ENCODE assay signal across 14 mouse cellular contexts in genomic region chr4:116796442-116797110, GRCm38 (mm10). TPM values are rescaled to one million over a fixed set of nuclear protein-coding genes. Genes with fewer than 3 reads are reported as not detected.
DNase-seq lines count a peak whose midpoint lies in the region; ATAC-seq lines count a peak whose summit lies in the region.
"Had no signal": no experiment of that assay in that cellular context is flagged by ENCODE, and none has a peak within 500 bp of the region (broad histone marks: within the 10 kb centered on the region; RNA-seq: fewer than 3 reads in every experiment).

No protein-coding gene starts in this region.

- intact Hi-C loops in gastrocnemius, postnatal 36 days (cut with DNase I): no loop called here

- peak overlapping the region; percentile 42; the same call in 1 of the 2 replicates for H3K27ac ChIP-seq in heart, embryonic 12.5 days (ENCODE audit: poor library complexity, severe bottlenecking)
- H3K27ac ChIP-seq: embryonic facial prominence, embryonic 15.5 days; hindbrain, embryonic 12.5 days; layer of hippocampus, adult 2 months had no signal

- peak; percentile 61; the same call in 1 of the 2 replicates for ATAC-seq in heart, embryonic 12.5 days (ENCODE audit: insufficient number of reproducible peaks, low FRiP score)

- DNase-seq in gastrocnemius, adult 18-20 months (ENCODE audit: low spot score): peak; percentile 37
- DNase-seq in gastrocnemius, postnatal 36 days: no peak
- DNase-seq in Muller cell, postnatal 12 days (ENCODE audit: inconsistent ontology term): peak; percentile 33
- peak; percentile 48 to 74 for DNase-seq in kidney, adult 8-10 months
- DNase-seq in layer of hippocampus, postnatal 10 days (ENCODE audit: low spot score in 2 of 2): no peak
- DNase-seq in right cerebral cortex, postnatal 10 days (ENCODE audit: low spot score in 2 of 2): no peak
- DNase-seq in ovary, postnatal 36 days (ENCODE audit: low spot score): no peak
- DNase-seq: cerebellum, adult 9-11 months; lung, postnatal 14 days; thymus, postnatal 25 days had no signal

- H3K9me3 ChIP-seq in heart, embryonic 12.5 days (replicated peaks): no peaks in the 10 kb centered on the region
- H3K9me3 ChIP-seq: embryonic facial prominence, embryonic 15.5 days; hindbrain, embryonic 12.5 days had no signal

- H3K36me3 ChIP-seq in heart, embryonic 12.5 days: peaks cover 4% of the 10 kb centered on the region; the same call in 1 of the 2 replicates

- 45% methylated on average over 1 of the region's 1 CpGs for WGBS in heart, embryonic 12.5 days

- H3K4me3 ChIP-seq in heart, embryonic 12.5 days: no peak overlapping the region
- H3K4me3 ChIP-seq: embryonic facial prominence, embryonic 15.5 days; hindbrain, embryonic 12.5 days; layer of hippocampus, adult 2 months had no signal

- H3K4me2 ChIP-seq in heart, embryonic 12.5 days: no peak overlapping the region
- H3K4me2 ChIP-seq: embryonic facial prominence, embryonic 15.5 days; hindbrain, embryonic 12.5 days had no signal

- peaks cover 10% of the 10 kb centered on the region for H3K4me1 ChIP-seq in heart, embryonic 12.5 days (replicated peaks)
- H3K4me1 ChIP-seq: embryonic facial prominence, embryonic 15.5 days; hindbrain, embryonic 12.5 days had no signal

- H3K27me3 ChIP-seq in heart, embryonic 12.5 days (replicated peaks): no peaks in the 10 kb centered on the region
- H3K27me3 ChIP-seq: embryonic facial prominence, embryonic 15.5 days; hindbrain, embryonic 12.5 days had no signal

- H3K9ac ChIP-seq in heart, embryonic 12.5 days: no peak overlapping the region
- H3K9ac ChIP-seq: embryonic facial prominence, embryonic 15.5 days; hindbrain, embryonic 12.5 days had no signal

RNA-seq across cellular contexts. Expression of gene Toe1, which starts 10.9 kb away (rescaled TPM):
- 1 to 10 TPM; 3.7 to 4.7 TPM for total RNA-seq in gastrocnemius, adult 18-20 months (2021)
- 1 to 10 TPM; 4.4 TPM for total RNA-seq in gastrocnemius, postnatal 36 days (2021)
- polyA plus RNA-seq in heart, embryonic 12.5 days (2016; fragmentation: Nextera tagmentation; extraction: Ambion mirVana): 19.1 and 22.8 TPM in 2 replicates
- 10 to 100 TPM; 14.9 to 15.3 TPM for total RNA-seq in layer of hippocampus, postnatal 10 days (2021)

RNA-seq across cellular contexts. Expression of gene Mutyh, which starts 10.9 kb away (rescaled TPM):
- under 1 TPM; 0.80 to 0.88 TPM for total RNA-seq in gastrocnemius, adult 18-20 months (2021)
- total RNA-seq in gastrocnemius, postnatal 36 days (2021): 1 to 10 TPM; 1.1 to 1.2 TPM
- 10.7 and 11.6 TPM in 2 replicates for polyA plus RNA-seq in heart, embryonic 12.5 days (2016; fragmentation: Nextera tagmentation; extraction: Ambion mirVana)
- total RNA-seq in layer of hippocampus, postnatal 10 days (2021): 1 to 10 TPM; 2.1 to 2.9 TPM

RNA-seq across cellular contexts. Expression of gene Hpdl, which starts 24.9 kb away (rescaled TPM):
- total RNA-seq in gastrocnemius, adult 18-20 months (2021): 1 to 10 TPM; 1.1 to 1.6 TPM
- total RNA-seq in gastrocnemius, postnatal 36 days (2021): 1 to 10 TPM; 1.5 to 2.9 TPM
- 0.66 and 0.74 TPM in 2 replicates for polyA plus RNA-seq in heart, embryonic 12.5 days (2016; fragmentation: Nextera tagmentation; extraction: Ambion mirVana)
- 1 to 10 TPM; 1.1 TPM for total RNA-seq in layer of hippocampus, postnatal 10 days (2021)

Comparison
In these comparisons a context has a peak if more than half of its experiments do, and no peak if none do; other contexts are left out.
1. DNase-seq: peak in gastrocnemius, adult 18-20 months (single experiment), Muller cell, postnatal 12 days (single experiment) and kidney, adult 8-10 months (2 of 2); none in gastrocnemius, postnatal 36 days (0 of 2), layer of hippocampus, postnatal 10 days (0 of 2), right cerebral cortex, postnatal 10 days (0 of 2) and ovary, postnatal 36 days (single experiment).